Mouse (Mus musculus) monocyte, adult 5-6 weeks (primary cell): ENCODE data around the gene Iqgap3. TPM values are rescaled to one million over a fixed set of nuclear protein-coding genes. Genes with fewer than 3 reads are reported as not detected.

ENCODE experiments used
- ATAC-seq: fragments of 153-309, 156-312 bp; replicated peaks from 2 replicates; pipeline ENCODE4 v1.8.0; 2017; ENCODE audit warnings: mild to moderate bottlenecking; ENCODE audit not compliant: low TSS enrichment, insufficient number of reproducible peaks, severe bottlenecking, poor library complexity, low FRiP score
- total RNA-seq: library from RNA; stranded (forward); fragments of 200-1000, 200-491, 200-594 nt; gene quantifications from 3 replicates; pipeline ENCODE4 v1.2.3, GENCODE M21; 2017

Gene Iqgap3
- total RNA-seq, 1 experiment from 2014 or later, result not detected

DNA sequence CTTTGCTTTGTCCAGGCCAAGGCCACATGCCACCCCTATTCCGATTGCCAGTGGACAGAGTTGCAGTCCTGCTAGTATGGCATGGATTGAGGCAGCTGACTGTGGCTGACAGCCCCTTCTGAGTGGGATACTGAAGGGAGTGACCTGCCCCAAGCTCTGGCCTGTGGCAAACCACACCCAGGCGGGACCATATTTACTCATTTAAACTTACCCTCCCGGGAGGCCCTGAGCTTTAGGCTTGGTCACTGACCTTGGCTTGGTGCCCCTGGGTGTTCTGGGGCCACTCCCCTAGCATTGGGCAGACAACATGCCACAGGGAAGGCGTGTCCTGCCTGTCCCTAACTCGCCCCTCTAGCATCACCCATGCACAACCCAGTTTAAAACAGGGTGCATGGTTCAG, 64.2 kb downstream of the Iqgap3 start:
- ATAC-seq, result peak; percentile 14; the same call in 1 of the 2 replicates

GRCm38 (mm10) chr3:88146376-88147112, 64.8 kb downstream of the Iqgap3 start:
- ATAC-seq, result no peak

DNA sequence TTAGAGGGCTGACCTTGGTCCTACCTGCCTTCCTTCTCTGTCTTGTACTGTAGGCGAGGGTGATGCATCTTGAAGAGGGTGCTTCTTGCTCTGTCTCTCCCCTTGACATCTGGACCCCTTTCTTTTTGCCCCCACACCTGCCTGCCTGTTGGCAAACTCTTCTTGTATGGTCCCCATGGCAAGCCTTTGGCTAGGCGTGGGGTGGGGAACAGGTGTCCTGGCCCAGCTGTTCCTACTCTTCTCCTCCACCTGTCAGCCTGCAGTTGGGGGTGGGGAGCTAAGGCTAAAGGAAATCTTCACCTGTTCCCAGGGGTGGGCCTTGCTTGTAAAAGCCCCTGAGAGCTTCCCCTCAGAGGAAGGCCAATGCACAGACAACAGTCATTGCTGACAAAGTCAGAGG, 65.7 kb downstream of the Iqgap3 start:
- no peak for ATAC-seq

GRCm38 (mm10) chr3:88147866-88148265, 66.1 kb downstream of the Iqgap3 start:
- no peak for ATAC-seq

DNA sequence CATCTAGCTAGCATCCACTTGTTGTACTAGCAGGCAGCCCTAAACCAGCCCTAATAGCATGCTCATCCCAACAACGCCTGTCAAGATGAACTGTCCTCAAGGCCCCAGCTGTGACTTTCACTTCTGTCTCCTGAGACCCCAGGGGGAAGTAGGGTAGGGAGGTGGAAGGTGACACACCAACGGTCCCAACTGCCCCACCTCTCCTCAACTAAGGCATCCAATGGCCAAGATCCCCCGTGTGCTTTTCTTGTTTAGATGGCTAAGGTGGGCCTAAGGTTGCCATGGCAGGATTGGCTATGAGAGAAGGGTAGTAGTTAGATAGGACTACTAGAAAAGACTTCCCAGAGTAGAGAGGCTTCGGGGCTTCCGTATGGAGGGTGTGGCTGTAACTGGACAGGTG, 66.6 kb downstream of the Iqgap3 start:
- ATAC-seq, result peak; percentile 32

DNA sequence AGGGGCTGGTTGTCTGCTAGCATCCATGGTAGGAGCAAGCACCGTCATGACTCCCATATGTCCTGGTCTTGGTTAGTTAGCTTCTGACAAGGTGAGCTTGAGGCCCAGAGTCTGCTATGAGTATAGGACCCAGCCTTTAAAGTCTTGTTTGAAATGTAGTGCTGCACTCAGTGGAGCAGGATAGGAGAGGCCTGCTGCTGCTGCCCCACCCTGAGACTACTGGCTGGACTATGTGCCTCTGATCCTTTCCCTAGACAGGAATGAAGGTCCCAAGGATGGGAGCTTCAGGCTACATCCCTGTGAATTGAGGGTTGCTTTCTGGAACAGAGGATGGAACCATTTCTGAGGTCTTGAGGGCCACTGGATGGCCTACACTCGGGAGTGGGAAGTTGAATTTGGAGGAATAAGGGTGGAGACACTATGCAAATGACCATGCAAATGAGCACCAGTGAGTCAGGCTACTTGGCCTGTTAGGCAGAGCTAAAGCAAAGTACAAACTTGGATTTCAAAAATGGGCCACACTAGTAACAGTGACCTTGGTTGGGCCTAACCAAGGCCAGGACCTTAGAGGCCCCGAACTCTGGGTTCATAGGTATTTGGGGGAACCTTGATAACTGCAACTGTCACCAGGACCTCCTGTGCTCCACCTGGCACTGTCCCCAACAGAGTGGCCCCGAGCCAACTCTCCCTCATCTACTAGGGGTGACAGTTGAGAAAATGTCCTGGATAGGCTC, 67.2 kb downstream of the Iqgap3 start:
- ATAC-seq, result peak; percentile 20

DNA sequence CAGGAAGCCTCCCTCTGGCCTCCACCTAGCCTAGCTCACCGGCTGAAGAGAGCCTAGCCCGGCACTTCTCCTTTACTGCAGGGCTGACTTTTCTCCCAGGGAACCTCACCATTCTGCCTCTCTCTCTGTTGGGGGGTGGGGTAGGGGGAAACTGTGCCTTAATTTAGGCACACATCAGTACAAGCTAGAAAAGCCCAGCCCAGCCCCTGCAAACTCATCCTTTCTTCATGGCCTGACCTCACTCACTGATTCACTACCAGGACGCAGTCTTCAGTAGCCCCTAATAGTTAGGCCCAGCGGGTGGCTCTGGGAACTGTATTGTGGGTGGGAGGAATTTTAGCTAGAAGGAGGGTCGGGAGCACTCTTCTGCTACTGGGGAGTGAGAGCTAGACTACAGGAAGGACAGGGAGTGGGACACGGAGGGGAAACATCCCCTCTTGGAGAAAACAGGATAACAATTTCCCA, 67.8 kb downstream of the Iqgap3 start:
- no peak for ATAC-seq

- ATAC-seq, result no peak
Measured at GRCm38 (mm10) chr3:88150061-88150998, 68.6 kb downstream of the Iqgap3 start.

GRCm38 (mm10) chr3:88150999-88151364, 69.2 kb downstream of the Iqgap3 start:
- no peak for ATAC-seq

DNA sequence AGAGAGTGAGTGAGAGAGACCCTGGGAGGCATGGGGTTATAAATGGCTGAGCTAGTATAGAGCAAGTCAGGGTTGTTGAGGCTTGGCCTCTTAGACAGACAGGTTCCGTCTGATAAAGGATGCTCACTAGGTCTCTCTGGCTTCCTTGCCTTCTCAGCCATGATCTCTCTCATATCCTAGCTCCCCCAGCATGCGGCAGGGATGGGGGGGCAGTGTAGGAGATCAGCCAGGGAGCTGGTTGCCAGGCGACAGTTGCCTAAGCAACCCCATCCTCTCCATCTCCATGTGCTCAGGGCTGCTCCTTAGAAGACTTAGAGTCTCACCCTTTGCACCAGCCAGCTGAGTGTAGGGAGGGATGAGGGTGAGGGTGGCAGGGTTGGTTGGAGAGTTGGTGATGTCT, 70.3 kb downstream of the Iqgap3 start:
- no peak for ATAC-seq

DNA sequence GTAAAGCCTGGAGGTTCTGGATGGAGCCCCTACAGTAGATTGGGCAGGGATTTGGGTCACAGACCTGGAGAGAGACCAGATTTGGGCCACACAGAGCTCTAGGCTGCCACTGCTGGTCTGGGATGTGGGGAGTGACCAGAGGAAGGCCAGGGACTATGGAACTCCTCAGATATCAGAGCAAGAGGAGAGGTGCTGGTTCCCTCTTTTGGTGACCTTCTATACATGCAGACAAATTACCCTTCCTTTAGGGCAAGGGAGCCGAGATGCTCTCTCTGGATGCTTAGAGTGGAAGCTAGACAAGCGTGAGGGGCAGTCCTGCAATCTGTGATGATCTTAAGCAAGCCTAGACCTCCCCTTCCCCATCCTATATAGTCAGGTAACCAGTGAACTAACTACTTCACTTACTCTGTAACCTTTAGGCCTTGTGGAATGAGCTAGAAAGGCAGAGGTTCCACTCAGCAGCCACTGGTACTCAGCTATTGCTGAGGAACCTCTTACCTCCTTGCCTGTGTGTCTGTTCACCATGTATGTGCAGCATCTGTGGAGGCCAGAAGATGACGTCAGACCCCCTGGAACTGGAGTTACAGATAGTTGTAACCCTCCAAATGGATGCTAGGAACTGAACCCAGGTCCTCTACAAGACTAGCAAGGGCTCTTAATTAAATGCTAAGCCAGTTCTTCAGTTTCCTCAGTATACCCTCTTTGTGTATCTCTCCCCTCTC, 71.7 kb downstream of the Iqgap3 start:
- ATAC-seq, result 0 out of 2 replicates have a peak, but pooled peaks have one; percentile 15

DNA sequence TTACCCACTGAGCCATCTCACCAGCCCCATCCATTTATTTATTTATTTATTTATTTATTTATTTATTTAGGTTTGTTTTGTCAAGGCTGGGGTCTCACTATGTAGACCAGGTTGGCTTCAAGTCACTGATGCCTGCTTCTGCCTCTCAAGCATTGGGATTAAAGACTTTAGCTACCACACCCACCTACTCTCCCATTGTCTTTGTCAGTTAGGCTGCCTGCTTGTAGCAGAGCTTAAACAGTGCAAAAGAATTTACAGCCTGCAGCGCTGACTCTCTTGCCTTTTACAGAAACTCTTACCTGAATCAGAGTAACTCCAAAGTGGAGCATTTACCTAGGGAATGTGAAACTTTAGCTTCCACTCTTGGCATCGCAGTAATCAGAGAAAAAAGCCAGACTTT, 72.5 kb downstream of the Iqgap3 start:
- no peak for ATAC-seq

DNA sequence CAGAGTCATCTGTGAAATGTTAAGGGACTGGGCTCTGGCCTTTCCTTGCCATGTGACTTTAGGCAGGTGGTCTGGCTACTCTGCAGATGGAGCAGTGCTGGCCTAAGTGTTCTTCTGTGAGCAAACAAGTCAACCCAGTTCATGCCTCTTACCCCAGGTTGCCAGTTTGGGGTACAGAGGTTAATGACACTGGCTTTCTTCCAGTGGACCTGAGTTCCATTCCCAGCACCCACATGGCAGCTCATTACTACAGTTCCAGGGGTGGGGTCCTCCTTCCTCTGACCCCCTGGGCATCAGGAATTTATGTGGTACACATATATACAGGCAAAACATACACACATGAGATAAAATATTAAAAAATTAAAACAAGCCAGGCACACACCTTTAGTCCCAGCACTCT, 75.0 kb downstream of the Iqgap3 start:
- no peak for ATAC-seq

GRCm38 (mm10) chr3:88157771-88158597, 76.2 kb downstream of the Iqgap3 start:
- ATAC-seq, result no peak

GRCm38 (mm10) chr3:88158991-88159390, 77.2 kb downstream of the Iqgap3 start:
- no peak for ATAC-seq

DNA sequence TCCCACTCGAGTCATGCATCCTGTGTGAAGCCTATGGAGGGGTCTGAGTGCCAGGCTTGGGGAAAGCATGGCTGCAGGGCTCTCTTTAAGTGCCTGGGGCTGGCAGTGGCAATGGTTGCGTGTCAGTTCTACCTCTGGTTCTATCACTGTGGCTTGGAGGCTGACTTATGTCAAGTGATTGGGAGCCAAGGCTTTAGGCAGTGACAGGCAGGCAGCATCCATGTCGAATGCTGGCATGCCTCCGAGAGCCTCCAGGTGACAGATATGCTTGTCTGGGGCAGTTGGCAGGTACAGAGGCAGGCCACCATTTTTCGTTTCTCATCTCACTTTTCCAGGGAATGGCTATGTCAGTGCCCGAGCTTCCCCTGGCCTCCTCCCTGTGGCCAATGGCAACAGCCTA, 79.1 kb downstream of the Iqgap3 start:
- ATAC-seq, result no peak

- no peak for ATAC-seq
Measured at GRCm38 (mm10) chr3:88162259-88162658, 80.5 kb downstream of the Iqgap3 start.

DNA sequence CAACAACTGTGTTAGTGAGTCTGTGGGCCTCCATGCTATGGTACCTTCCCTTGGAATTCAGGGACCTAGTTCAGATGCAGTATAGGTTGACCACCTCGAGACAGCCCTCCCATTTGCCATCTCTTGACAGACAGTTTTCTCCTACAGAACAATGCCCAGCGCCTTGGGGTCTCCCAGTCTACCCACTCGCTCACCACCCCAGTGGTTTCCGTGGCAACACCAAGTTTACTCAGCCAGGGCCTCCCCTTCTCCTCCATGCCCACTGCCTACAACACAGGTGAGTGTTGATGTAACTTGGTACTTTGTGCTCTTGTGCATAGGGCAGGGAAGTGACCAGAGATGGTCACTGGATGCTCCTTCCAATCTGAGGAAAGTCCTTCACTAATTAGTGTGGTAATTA, 81.0 kb downstream of the Iqgap3 start:
- ATAC-seq, result no peak
